Mouse (Mus musculus): ENCODE data around the gene Lhfp.
"Not testable (repeated sequence)": the region's sequence is repeated elsewhere in the genome, so short reads cannot be mapped to it uniquely, and the experiment has no call there.

Gene Lhfp

GRCm38 (mm10) chr3:53087156-53087805, 46.0 kb downstream of the Lhfp start:
- DNase-seq (ENCODE audit: low read depth) = no peak

GRCm38 (mm10) chr3:53089921-53090320, 48.6 kb downstream of the Lhfp start:
- no peak for DNase-seq (ENCODE audit: low read depth)

- DNase-seq (ENCODE audit: low read depth) = no peak
Observed at GRCm38 (mm10) chr3:53100210-53100609, 58.9 kb downstream of the Lhfp start.

- no peak for DNase-seq (ENCODE audit: low read depth)
Observed at GRCm38 (mm10) chr3:53100803-53101202, 59.5 kb downstream of the Lhfp start.

GRCm38 (mm10) chr3:53101711-53102110, 60.4 kb downstream of the Lhfp start:
- no peak for DNase-seq (ENCODE audit: low read depth)

- no peak for DNase-seq (ENCODE audit: low read depth)
Observed at GRCm38 (mm10) chr3:53102131-53102756, 60.9 kb downstream of the Lhfp start.

- DNase-seq (ENCODE audit: low read depth) = no peak
Observed at GRCm38 (mm10) chr3:53102757-53103153, 61.4 kb downstream of the Lhfp start.

- no peak for DNase-seq (ENCODE audit: low read depth)
Observed at GRCm38 (mm10) chr3:53108594-53109373, 67.5 kb downstream of the Lhfp start.

- no peak for DNase-seq (ENCODE audit: low read depth)
Observed at GRCm38 (mm10) chr3:53109879-53110278, 68.6 kb downstream of the Lhfp start.

GRCm38 (mm10) chr3:53112048-53112447, 70.7 kb downstream of the Lhfp start:
- DNase-seq (ENCODE audit: low read depth) = no peak

- not testable (repeated sequence) for DNase-seq (ENCODE audit: low read depth)
Observed at GRCm38 (mm10) chr3:53118755-53119154, 77.4 kb downstream of the Lhfp start.

- DNase-seq (ENCODE audit: low read depth) = no peak
Observed at GRCm38 (mm10) chr3:53119978-53120377, 78.7 kb downstream of the Lhfp start.

GRCm38 (mm10) chr3:53125495-53125894, 84.2 kb downstream of the Lhfp start:
- no peak for DNase-seq (ENCODE audit: low read depth)

- peak; percentile 13 for DNase-seq (ENCODE audit: low read depth)
Observed at GRCm38 (mm10) chr3:53138785-53139184, 97.5 kb downstream of the Lhfp start.

GRCm38 (mm10) chr3:53139205-53139604, 97.9 kb downstream of the Lhfp start:
- DNase-seq (ENCODE audit: low read depth) = no peak

- DNase-seq (ENCODE audit: low read depth) = no peak
Observed at GRCm38 (mm10) chr3:53139642-53140041, 98.3 kb downstream of the Lhfp start.

GRCm38 (mm10) chr3:53142528-53142927, 101.2 kb downstream of the Lhfp start:
- DNase-seq (ENCODE audit: low read depth) = no peak

- DNase-seq (ENCODE audit: low read depth) = no peak
Observed at GRCm38 (mm10) chr3:53145526-53145925, 104.2 kb downstream of the Lhfp start.

GRCm38 (mm10) chr3:53145946-53146345, 104.6 kb downstream of the Lhfp start:
- no peak for DNase-seq (ENCODE audit: low read depth)

- peak; percentile 2 for DNase-seq (ENCODE audit: low read depth)
Observed at GRCm38 (mm10) chr3:53147001-53147400, 105.7 kb downstream of the Lhfp start.

GRCm38 (mm10) chr3:53148751-53149150, 107.4 kb downstream of the Lhfp start:
- DNase-seq (ENCODE audit: low read depth) = no peak

- DNase-seq (ENCODE audit: low read depth) = no peak
Observed at GRCm38 (mm10) chr3:53149625-53150320, 108.4 kb downstream of the Lhfp start.

Measured in induced T-regulatory cell, adult 2 months (primary cell).